Mouse (Mus musculus): ENCODE measurements around the gene Kpna4.
"Not testable (repeated sequence)": the region's sequence is repeated elsewhere in the genome, so short reads cannot be mapped to it uniquely, and the experiment has no call there.

GRCm38 (mm10) chr3:69018635-69019034, 108.3 kb downstream of the Kpna4 start:
- TF ChIP-seq CTCF (IDR thresholded peaks at IDR 0.05; ENCODE audit: borderline replicate concordance, insufficient read depth, low read length); POLR2A (IDR thresholded peaks at IDR 0.05; ENCODE audit: low read depth, low read length): not testable (repeated sequence)

All from embryonic fibroblast, embryonic 13.5 days (primary cell).